Mouse (Mus musculus) hindbrain, embryonic 11.5 days (tissue): ENCODE data around the gene Zfp580. TPM values are rescaled to one million over a fixed set of nuclear protein-coding genes. Genes with fewer than 3 reads are reported as not detected.

Source experiments
- ATAC-seq: fragments of 200-750 bp; cut with Nextera tagmentation; 2 replicates; pipeline ENCODE4 v1.8.0; 2017; ENCODE audit warnings: mild to moderate bottlenecking, moderate TSS enrichment, moderate library complexity; ENCODE audit not compliant: low FRiP score
- DNase-seq: peaks from one replicate; pipeline ENCODE4 v3.0.0-alpha.2; 2015; ENCODE audit warnings: low spot score
- H3K27ac ChIP-seq: fragments of 300-500 bp; sonication (generic); 2 replicates; pipeline ENCODE4 v1.5.1; 2014; ENCODE audit warnings: mild to moderate bottlenecking, low read depth, low read length
- H3K27me3 ChIP-seq: fragments of 300-500 bp; sonication (generic); 2 replicates; pipeline ENCODE4 v1.6.1; 2014; ENCODE audit warnings: mild to moderate bottlenecking, low read length, moderate library complexity, mixed read lengths; ENCODE audit not compliant: control insufficient read depth, insufficient read depth
- H3K36me3 ChIP-seq: fragments of 300-500 bp; sonication (generic); 2 replicates; pipeline ENCODE4 v1.6.1; 2014; ENCODE audit warnings: mild to moderate bottlenecking, low read length, moderate library complexity, mixed read lengths; ENCODE audit not compliant: control insufficient read depth, insufficient read depth
- H3K4me1 ChIP-seq: fragments of 300-500 bp; sonication (generic); replicated peaks from 2 replicates; pipeline ENCODE4 v1.6.1; 2014; ENCODE audit warnings: low read length, mixed read lengths; ENCODE audit not compliant: control insufficient read depth, insufficient read depth
- H3K4me2 ChIP-seq: fragments of 300-500 bp; sonication (generic); replicated peaks from 2 replicates; pipeline ENCODE4 v1.6.1; 2014; ENCODE audit warnings: mild to moderate bottlenecking, low read depth, low read length
- H3K4me3 ChIP-seq: fragments of 300-500 bp; sonication (generic); 2 replicates; pipeline ENCODE4 v1.5.1; 2014; ENCODE audit warnings: low read depth, low read length
- H3K9ac ChIP-seq: fragments of 300-500 bp; sonication (generic); 2 replicates; pipeline ENCODE4 v1.6.1; 2014; ENCODE audit warnings: low read depth, low read length
- H3K9me3 ChIP-seq: fragments of 300-500 bp; sonication (generic); 2 replicates; pipeline ENCODE4 v1.6.1; 2016; ENCODE audit warnings: low read length; ENCODE audit not compliant: control insufficient read depth
- WGBS: fragments of 180-500 bp; shearing (Covaris S2); extraction: QIAGEN DNeasy Blood & Tissue Kit; methylation state at CpG from one replicate; pipeline ENCODE4 v1.1.7; 2014; 5-methylcytosine and 5-hydroxymethylcytosine counted together
- polyA plus RNA-seq: library from polyadenylated mRNA; unstranded; fragments of >200 nt; fragmentation: Nextera tagmentation; extraction: Ambion mirVana; gene quantifications from 2 replicates; pipeline ENCODE4 v1.2.1, GENCODE M21; 2014

Gene Zfp580
- polyA plus RNA-seq, 1 experiment from 2014 or later = 32.4 TPM

- Histone ChIP-seq H3K4me3 (no peak overlapping the region), H3K4me1 (no peaks in the 10 kb centered on the region), H3K9ac (no peak overlapping the region), H3K27me3 (no peaks in the 10 kb centered on the region), H3K9me3 (no peaks in the 10 kb centered on the region), H3K36me3 (peaks cover 22% of the 10 kb centered on the region), H3K4me2 (no peak overlapping the region), H3K27ac (no peak overlapping the region)
- 87% methylated on average over 20 of the region's 21 CpGs for WGBS
- ATAC-seq (no peak), DNase-seq (no peak)
Measured at GRCm38 (mm10) chr7:5092831-5093510, 41.6 kb downstream of the Zfp580 start.

GRCm38 (mm10) chr7:5098769-5099168, 47.4 kb downstream of the Zfp580 start:
- WGBS = 93% methylated on average over 5 of the region's 5 CpGs
- Histone ChIP-seq H3K4me1 (no peaks in the 10 kb centered on the region), H3K9me3 (no peaks in the 10 kb centered on the region), H3K4me2 (no peak overlapping the region), H3K9ac (no peak overlapping the region), H3K27ac (no peak overlapping the region), H3K36me3 (peaks cover 22% of the 10 kb centered on the region), H3K27me3 (no peaks in the 10 kb centered on the region), H3K4me3 (no peak overlapping the region)
- ATAC-seq = no peak
- DNase-seq = no peak

GRCm38 (mm10) chr7:5099796-5100195, 48.5 kb downstream of the Zfp580 start:
- Histone ChIP-seq H3K4me1 (no peaks in the 10 kb centered on the region), H3K4me3 (no peak overlapping the region), H3K27ac (no peak overlapping the region), H3K9ac (no peak overlapping the region), H3K27me3 (no peaks in the 10 kb centered on the region), H3K4me2 (no peak overlapping the region), H3K36me3 (peaks cover 22% of the 10 kb centered on the region), H3K9me3 (no peaks in the 10 kb centered on the region)
- DNase-seq = no peak
- no peak for ATAC-seq
- WGBS = 89% methylated on average over 3 of the region's 3 CpGs

- Histone ChIP-seq H3K4me3 (no peak overlapping the region), H3K9me3 (no peaks in the 10 kb centered on the region), H3K9ac (no peak overlapping the region), H3K36me3 (peaks cover 11% of the 10 kb centered on the region; the same call in 1 of the 2 replicates), H3K27ac (no peak overlapping the region), H3K27me3 (no peaks in the 10 kb centered on the region), H3K4me2 (no peak overlapping the region), H3K4me1 (no peaks in the 10 kb centered on the region)
- ATAC-seq = no peak
- 90% methylated on average over 10 of the region's 10 CpGs for WGBS
- DNase-seq = no peak
Measured at GRCm38 (mm10) chr7:5101066-5101663, 49.8 kb downstream of the Zfp580 start.

- 90% methylated on average over 2 of the region's 2 CpGs for WGBS
- ATAC-seq = no peak
Measured at GRCm38 (mm10) chr7:5102564-5102963, 51.2 kb downstream of the Zfp580 start.

More at GRCm38 (mm10) chr7:5102564-5102963, 51.2 kb downstream of the Zfp580 start:
- Histone ChIP-seq H3K9me3 (no peaks in the 10 kb centered on the region), H3K9ac (no peak overlapping the region), H3K4me1 (no peaks in the 10 kb centered on the region), H3K27ac (no peak overlapping the region), H3K36me3 (peaks cover 5% of the 10 kb centered on the region; the same call in 1 of the 2 replicates), H3K4me3 (no peak overlapping the region), H3K4me2 (no peak overlapping the region), H3K27me3 (no peaks in the 10 kb centered on the region)
- DNase-seq = no peak

Other genes with a start within 250 kb of the Zfp580 start
- gene Ube2s, start 238.9 kb upstream of the Zfp580 start, polyA plus RNA-seq = 400 and 452 TPM in 2 replicates
- gene Shisa7, start 206.8 kb upstream of the Zfp580 start, polyA plus RNA-seq = 2.9 and 4.1 TPM in 2 replicates
- 2.5 and 2.9 TPM in 2 replicates for gene Isoc2b, start 181.3 kb upstream of the Zfp580 start, polyA plus RNA-seq
- 1.1 TPM in 2 replicates for gene Isoc2a, start 174.4 kb upstream of the Zfp580 start, polyA plus RNA-seq
- 0.11 TPM in 1 of 2 replicates, not detected in the other for gene Gm36210, start 145.0 kb upstream of the Zfp580 start, polyA plus RNA-seq
- gene Zfp628, start 136.3 kb upstream of the Zfp580 start, polyA plus RNA-seq = 4.0 and 4.2 TPM in 2 replicates
- 7.1 and 7.3 TPM in 2 replicates for gene Nat14, start 129.5 kb upstream of the Zfp580 start, polyA plus RNA-seq
- gene Ssc5d, start 125.8 kb upstream of the Zfp580 start, polyA plus RNA-seq = 1.1 and 1.4 TPM in 2 replicates
- 0.07 and 0.09 TPM in 2 replicates for gene Sbk2, start 87.1 kb upstream of the Zfp580 start, polyA plus RNA-seq
- 0.04 TPM in 1 of 2 replicates, not detected in the other for gene Sbk3, start 80.4 kb upstream of the Zfp580 start, polyA plus RNA-seq
- gene Zfp579, start 55.4 kb upstream of the Zfp580 start, polyA plus RNA-seq = 45.0 and 61.0 TPM in 2 replicates
- 7.5 and 10.6 TPM in 2 replicates for gene Zfp524, start 37.1 kb upstream of the Zfp580 start, polyA plus RNA-seq
- 38.2 and 43.2 TPM in 2 replicates for gene Fiz1, start 36.8 kb upstream of the Zfp580 start, polyA plus RNA-seq
- gene Gm44973, start 36.0 kb upstream of the Zfp580 start, polyA plus RNA-seq = 0.19 and 1.8 TPM in 2 replicates
- gene Zfp865, start 31.2 kb upstream of the Zfp580 start, polyA plus RNA-seq = 5.7 and 8.6 TPM in 2 replicates
- 7.2 and 8.6 TPM in 2 replicates for gene Ccdc106, start 31.0 kb upstream of the Zfp580 start, polyA plus RNA-seq
- not detected in 2 replicates for gene 4632433K11Rik, start 17.4 kb upstream of the Zfp580 start, polyA plus RNA-seq
- gene Zfp784, start 13.1 kb upstream of the Zfp580 start, polyA plus RNA-seq = 3.1 and 4.3 TPM in 2 replicates
- 161 and 162 TPM in 2 replicates for gene U2af2, start 10.6 kb downstream of the Zfp580 start, polyA plus RNA-seq
- 54.2 and 55.3 TPM in 2 replicates for gene Epn1, start 28.7 kb downstream of the Zfp580 start, polyA plus RNA-seq
- gene Rfpl4, start 65.4 kb downstream of the Zfp580 start, polyA plus RNA-seq = not detected in 2 replicates
- 0.18 and 0.31 TPM in 2 replicates for gene Rasl2-9, start 74.4 kb downstream of the Zfp580 start, polyA plus RNA-seq
- 0.01 and 0.05 TPM in 2 replicates for gene Vmn1r55, start 98.1 kb downstream of the Zfp580 start, polyA plus RNA-seq
- gene Vmn1r56, start 145.2 kb downstream of the Zfp580 start, polyA plus RNA-seq = not detected in 2 replicates
- gene Vmn1r57, start 167.0 kb downstream of the Zfp580 start, polyA plus RNA-seq = not detected in 2 replicates